Mouse (Mus musculus) large intestine, adult 2 months (tissue): ENCODE data around the gene Glod5. TPM values are rescaled to one million over a fixed set of nuclear protein-coding genes. Genes with fewer than 3 reads are reported as not detected.

Source experiments
- DNase-seq: peaks from one replicate; pipeline ENCODE4 v3.0.0-alpha.2; 2012; ENCODE audit warnings: low read depth, low spot score
- WGBS: fragments of 180-500 bp; shearing (Covaris S2); methylation state at CpG from one replicate; pipeline ENCODE4 v1.1.7; 2018; 5-methylcytosine and 5-hydroxymethylcytosine counted together
- polyA plus RNA-seq: library from polyadenylated mRNA; depleted of rRNA; stranded (reverse); fragments of >200 nt; gene quantifications from 2 replicates; pipeline ENCODE4 v1.2.3, GENCODE M21; 2012; rRNA removed

Gene Glod5
- polyA plus RNA-seq, 1 experiment = 65.2 TPM

GRCm38 (mm10) chrX:7977892-7978291, 40.4 kb downstream of the Glod5 start, which contains the start of gene Gata1:
TSS of gene Gata1 (minus strand) at chrX:7978071.
- WGBS = 83% methylated on average over 11 of the region's 11 CpGs
- DNase-seq = no peak

GRCm38 (mm10) chrX:7971292-7971691, 47.0 kb downstream of the Glod5 start:
- WGBS = 83% methylated on average over 4 of the region's 4 CpGs
- no peak for DNase-seq

- DNase-seq = no peak
- WGBS = 96% methylated on average over 3 of the region's 3 CpGs
Measured at GRCm38 (mm10) chrX:7968899-7969298, 49.4 kb downstream of the Glod5 start.

GRCm38 (mm10) chrX:7968226-7968625, 50.1 kb downstream of the Glod5 start:
- no peak for DNase-seq
- 88% methylated on average over 8 of the region's 8 CpGs for WGBS

- no peak for DNase-seq
- 61% methylated on average over 7 of the region's 9 CpGs for WGBS
Measured at GRCm38 (mm10) chrX:7967596-7968201, 50.6 kb downstream of the Glod5 start.

- 62% methylated on average over 4 of the region's 4 CpGs for WGBS
- DNase-seq = no peak
Measured at GRCm38 (mm10) chrX:7966161-7966560, 52.1 kb downstream of the Glod5 start.

- DNase-seq = no peak
- 66% methylated on average over 7 of the region's 7 CpGs for WGBS
Measured at GRCm38 (mm10) chrX:7963829-7964626, 54.3 kb downstream of the Glod5 start.

- DNase-seq = no peak
- WGBS = 83% methylated on average over 9 of the region's 9 CpGs
Measured at GRCm38 (mm10) chrX:7958868-7959267, 59.4 kb downstream of the Glod5 start.

Other genes with a start within 250 kb of the Glod5 start
- 19.5 and 33.3 TPM in 2 replicates for gene Gripap1, start 228.7 kb downstream of the Glod5 start, polyA plus RNA-seq
- gene Kcnd1, start 196.2 kb downstream of the Glod5 start, polyA plus RNA-seq = 1.0 and 1.2 TPM in 2 replicates
- 31.4 and 35.7 TPM in 2 replicates for gene Otud5, start 177.1 kb downstream of the Glod5 start, polyA plus RNA-seq
- 13.4 and 13.8 TPM in 2 replicates for gene Pim2, start 140.2 kb downstream of the Glod5 start, polyA plus RNA-seq
- 118 and 125 TPM in 2 replicates for gene Slc35a2, start 134.5 kb downstream of the Glod5 start, polyA plus RNA-seq
- 38.8 and 48.6 TPM in 2 replicates for gene Pqbp1, start 119.2 kb downstream of the Glod5 start, polyA plus RNA-seq
- 38.0 and 40.1 TPM in 2 replicates for gene Timm17b, start 119.1 kb downstream of the Glod5 start, polyA plus RNA-seq
- not detected in 2 replicates for gene Gm10491, start 110.7 kb downstream of the Glod5 start, polyA plus RNA-seq
- not detected in 2 replicates for gene Gm10490, start 109.0 kb downstream of the Glod5 start, polyA plus RNA-seq
- gene Pcsk1n, start 98.7 kb downstream of the Glod5 start, polyA plus RNA-seq = 4.3 and 6.0 TPM in 2 replicates
- gene Eras, start 89.9 kb downstream of the Glod5 start, polyA plus RNA-seq = not detected in 2 replicates
- gene Hdac6, start 70.6 kb downstream of the Glod5 start, polyA plus RNA-seq = 10.8 and 12.5 TPM in 2 replicates
- gene Gata1, start 40.4 kb downstream of the Glod5 start, polyA plus RNA-seq = 0.05 and 0.14 TPM in 2 replicates
- gene Suv39h1, start 56.3 kb upstream of the Glod5 start, polyA plus RNA-seq = 19.4 and 22.3 TPM in 2 replicates
- 5.3 and 7.2 TPM in 2 replicates for gene Was, start 72.0 kb upstream of the Glod5 start, polyA plus RNA-seq
- gene Wdr13, start 114.4 kb upstream of the Glod5 start, polyA plus RNA-seq = 38.4 and 74.3 TPM in 2 replicates
- gene Rbm3, start 127.4 kb upstream of the Glod5 start, polyA plus RNA-seq = 76.6 and 101 TPM in 2 replicates
- 10.8 and 11.8 TPM in 2 replicates for gene Tbc1d25, start 157.7 kb upstream of the Glod5 start, polyA plus RNA-seq
- gene Ebp, start 175.0 kb upstream of the Glod5 start, polyA plus RNA-seq = 138 and 140 TPM in 2 replicates
- 6.0 and 6.3 TPM in 2 replicates for gene Porcn, start 188.0 kb upstream of the Glod5 start, polyA plus RNA-seq
- 24.2 and 26.4 TPM in 2 replicates for gene Ftsj1, start 233.9 kb upstream of the Glod5 start, polyA plus RNA-seq